8 mouse cellular contexts compared by ENCODE assay signal in genomic region chr11:109439829-109440340, GRCm38 (mm10). TPM values are rescaled to one million over a fixed set of nuclear protein-coding genes. Genes with fewer than 3 reads are reported as not detected.
DNase-seq lines count a peak whose midpoint lies in the region; ATAC-seq and TF ChIP-seq lines count a peak whose summit lies in the region.

No protein-coding gene starts in this region.

- H3K9me3 ChIP-seq in E14TG2a.4 (ENCODE audit: low read length): no peaks in the 10 kb centered on the region
- H3K9me3 ChIP-seq in forebrain, embryonic 14.5 days (replicated peaks; ENCODE audit: control insufficient read depth, low read length): no peaks in the 10 kb centered on the region
- H3K9me3 ChIP-seq in liver, embryonic 16.5 days (replicated peaks; ENCODE audit: control insufficient read depth, low read length): no peaks in the 10 kb centered on the region
- H3K9me3 ChIP-seq in neural tube, embryonic 11.5 days (ENCODE audit: control insufficient read depth, low read length): no peaks in the 10 kb centered on the region
- H3K9me3 ChIP-seq in stomach, embryonic 15.5 days: no peaks in the 10 kb centered on the region

- H3K9ac ChIP-seq in forebrain, embryonic 14.5 days (ENCODE audit: low read length): peak overlapping the region; percentile 65
- peak overlapping the region; percentile 69 for H3K9ac ChIP-seq in liver, embryonic 16.5 days (ENCODE audit: low read depth, low read length)
- peak overlapping the region; percentile 47 for H3K9ac ChIP-seq in neural tube, embryonic 11.5 days (ENCODE audit: low read length)
- H3K9ac ChIP-seq in stomach, embryonic 15.5 days: peak overlapping the region; percentile 33; the same call in 1 of the 2 replicates

- peak; percentile 54 for DNase-seq in cerebellum, adult 11 months
- DNase-seq in forebrain, embryonic 14.5 days (ENCODE audit: low spot score): peak; percentile 66
- DNase-seq in heart, postnatal 10 days: peak; percentile 88 to 89
- peak; percentile 80 to 87 for DNase-seq in kidney, postnatal 4 days
- peak; percentile 65 for DNase-seq in neural tube, embryonic 11.5 days (ENCODE audit: low spot score)

- peak overlapping the region; percentile 74 for H3K4me3 ChIP-seq in E14TG2a.4 (replicated peaks; ENCODE audit: low read length)
- peak overlapping the region; percentile 39 for H3K4me3 ChIP-seq in forebrain, embryonic 14.5 days (ENCODE audit: low read depth, low read length)
- H3K4me3 ChIP-seq in liver, embryonic 16.5 days (ENCODE audit: low read depth, low read length): peak overlapping the region; percentile 66
- H3K4me3 ChIP-seq in neural tube, embryonic 11.5 days (ENCODE audit: low read depth, low read length): peak overlapping the region; percentile 34
- peak overlapping the region; percentile 58 for H3K4me3 ChIP-seq in stomach, embryonic 15.5 days (replicated peaks)

- 2% methylated on average over 32 of the region's 32 CpGs for WGBS in forebrain, embryonic 14.5 days
- 3% methylated on average over 32 of the region's 32 CpGs for WGBS in liver, embryonic 16.5 days (ENCODE audit: insufficient replicate concordance)
- 1% methylated on average over 31 of the region's 32 CpGs for WGBS in neural tube, embryonic 11.5 days
- WGBS in stomach, embryonic 15.5 days: 2% methylated on average over 32 of the region's 32 CpGs

- peaks cover 28% of the 10 kb centered on the region for H3K36me3 ChIP-seq in E14TG2a.4 (ENCODE audit: insufficient read depth, low read length)
- peaks cover 36% of the 10 kb centered on the region for H3K36me3 ChIP-seq in forebrain, embryonic 14.5 days (ENCODE audit: control insufficient read depth, insufficient read depth, low read length)
- 0 out of 2 replicates have a peak, but pooled peaks cover 4% of the 10 kb centered on the region for H3K36me3 ChIP-seq in liver, embryonic 16.5 days (ENCODE audit: control insufficient read depth, insufficient read depth)
- H3K36me3 ChIP-seq in neural tube, embryonic 11.5 days (ENCODE audit: control insufficient read depth, insufficient read depth, low read length): no peaks in the 10 kb centered on the region; the same call in none of the 2 replicates
- peaks cover 10% of the 10 kb centered on the region for H3K36me3 ChIP-seq in stomach, embryonic 15.5 days

- intact Hi-C loops in heart, postnatal 10 days (cut with DNase I): loop anchor here (5.0 kb wide), 2 partner anchors 108 to 123 kb away; no protein-coding TSS in a partner anchor

- H3K27me3 ChIP-seq in E14TG2a.4 (ENCODE audit: insufficient read depth, low read length): peaks cover 18% of the 10 kb centered on the region
- no peaks in the 10 kb centered on the region for H3K27me3 ChIP-seq in forebrain, embryonic 14.5 days (replicated peaks; ENCODE audit: control insufficient read depth, insufficient read depth, low read length)
- H3K27me3 ChIP-seq in liver, embryonic 16.5 days (ENCODE audit: control insufficient read depth, insufficient read depth, low read depth, low read length): no peaks in the 10 kb centered on the region
- H3K27me3 ChIP-seq in neural tube, embryonic 11.5 days (ENCODE audit: control insufficient read depth, insufficient read depth, low read length): peaks cover 6% of the 10 kb centered on the region; the same call in 1 of the 2 replicates
- H3K27me3 ChIP-seq in stomach, embryonic 15.5 days (replicated peaks): no peaks in the 10 kb centered on the region

- peak overlapping the region; percentile 73 for H3K4me2 ChIP-seq in forebrain, embryonic 14.5 days (ENCODE audit: low read length)
- peak overlapping the region; percentile 86 for H3K4me2 ChIP-seq in liver, embryonic 16.5 days (ENCODE audit: low read depth, low read length)
- peak overlapping the region; percentile 58 for H3K4me2 ChIP-seq in neural tube, embryonic 11.5 days (ENCODE audit: low read depth)
- peak overlapping the region; percentile 86 for H3K4me2 ChIP-seq in stomach, embryonic 15.5 days

- no peak overlapping the region for H3K27ac ChIP-seq in forebrain, embryonic 14.5 days (ENCODE audit: low read depth, low read length)
- H3K27ac ChIP-seq in liver, embryonic 16.5 days (ENCODE audit: low read length): peak overlapping the region; percentile 10; the same call in 1 of the 2 replicates
- H3K27ac ChIP-seq in neural tube, embryonic 11.5 days (ENCODE audit: low read depth, low read length): no peak overlapping the region
- peak overlapping the region; percentile 42; the same call in 1 of the 2 replicates for H3K27ac ChIP-seq in stomach, embryonic 15.5 days

- peak; percentile 64 for ATAC-seq in forebrain, embryonic 14.5 days
- peak; percentile 80 for ATAC-seq in liver, embryonic 16.5 days (ENCODE audit: low read depth)
- no peak for ATAC-seq in neural tube, embryonic 11.5 days (ENCODE audit: insufficient read depth, low FRiP score, low TSS enrichment)
- ATAC-seq in stomach, embryonic 15.5 days (ENCODE audit: insufficient read depth, low FRiP score, low read depth): peak; percentile 78

- peaks cover 22% of the 10 kb centered on the region for H3K4me1 ChIP-seq in E14TG2a.4 (replicated peaks; ENCODE audit: low read depth, low read length)
- H3K4me1 ChIP-seq in forebrain, embryonic 14.5 days (ENCODE audit: control insufficient read depth, insufficient read depth, low read length): peaks cover 4% of the 10 kb centered on the region
- H3K4me1 ChIP-seq in liver, embryonic 16.5 days (ENCODE audit: control insufficient read depth, low read depth, low read length): peaks cover 23% of the 10 kb centered on the region
- H3K4me1 ChIP-seq in neural tube, embryonic 11.5 days (ENCODE audit: control insufficient read depth, insufficient read depth, low read length): no peaks in the 10 kb centered on the region
- no peaks in the 10 kb centered on the region for H3K4me1 ChIP-seq in stomach, embryonic 15.5 days

- TF ChIP-seq CTCF in E14TG2a.4 (conservative IDR thresholded peaks at IDR 0.05; ENCODE audit: low read length): no peak

RNA-seq across cellular contexts. Expression of gene Amz2, which starts 14.1 kb away (rescaled TPM):
- polyA plus RNA-seq in forebrain, embryonic 14.5 days (2014; fragmentation: Nextera tagmentation; extraction: Ambion mirVana): 78.0 and 79.6 TPM in 2 replicates
- 10 to 100 TPM; 42.9 to 46.8 TPM for total RNA-seq in heart, postnatal 10 days (2021)
- 10.1 and 11.4 TPM in 2 replicates for polyA plus RNA-seq in liver, embryonic 16.5 days (2015; fragmentation: Nextera tagmentation; extraction: Ambion mirVana)
- 45.2 and 46.6 TPM in 2 replicates for polyA plus RNA-seq in neural tube, embryonic 11.5 days (2014; fragmentation: Nextera tagmentation; extraction: Ambion mirVana)
- polyA plus RNA-seq in stomach, embryonic 15.5 days (2015; fragmentation: Nextera tagmentation; extraction: Ambion mirVana): 35.7 and 40.4 TPM in 2 replicates

RNA-seq across cellular contexts. Expression of gene 9930022D16Rik, which starts 26.2 kb away (rescaled TPM):
- polyA plus RNA-seq in forebrain, embryonic 14.5 days (2014; fragmentation: Nextera tagmentation; extraction: Ambion mirVana): not detected in 2 replicates
- not detected for total RNA-seq in heart, postnatal 10 days (2021)
- polyA plus RNA-seq in liver, embryonic 16.5 days (2015; fragmentation: Nextera tagmentation; extraction: Ambion mirVana): not detected in 2 replicates
- polyA plus RNA-seq in neural tube, embryonic 11.5 days (2014; fragmentation: Nextera tagmentation; extraction: Ambion mirVana): not detected in 2 replicates
- not detected in 2 replicates for polyA plus RNA-seq in stomach, embryonic 15.5 days (2015; fragmentation: Nextera tagmentation; extraction: Ambion mirVana)

RNA-seq across cellular contexts. Expression of gene Arsg, which starts 33.3 kb away (rescaled TPM):
- 5.1 and 6.2 TPM in 2 replicates for polyA plus RNA-seq in forebrain, embryonic 14.5 days (2014; fragmentation: Nextera tagmentation; extraction: Ambion mirVana)
- total RNA-seq in heart, postnatal 10 days (2021): 1 to 10 TPM; 4.3 to 4.4 TPM
- polyA plus RNA-seq in liver, embryonic 16.5 days (2015; fragmentation: Nextera tagmentation; extraction: Ambion mirVana): 3.2 and 3.8 TPM in 2 replicates
- 1.9 and 2.3 TPM in 2 replicates for polyA plus RNA-seq in neural tube, embryonic 11.5 days (2014; fragmentation: Nextera tagmentation; extraction: Ambion mirVana)
- polyA plus RNA-seq in stomach, embryonic 15.5 days (2015; fragmentation: Nextera tagmentation; extraction: Ambion mirVana): 3.6 and 3.8 TPM in 2 replicates

RNA-seq across cellular contexts. Expression of gene Slc16a6, which starts 33.5 kb away (rescaled TPM):
- polyA plus RNA-seq in forebrain, embryonic 14.5 days (2014; fragmentation: Nextera tagmentation; extraction: Ambion mirVana): 2.8 and 4.4 TPM in 2 replicates
- total RNA-seq in heart, postnatal 10 days (2021): 10 to 100 TPM; 13.9 to 14.6 TPM
- polyA plus RNA-seq in liver, embryonic 16.5 days (2015; fragmentation: Nextera tagmentation; extraction: Ambion mirVana): 32.0 and 33.4 TPM in 2 replicates
- polyA plus RNA-seq in neural tube, embryonic 11.5 days (2014; fragmentation: Nextera tagmentation; extraction: Ambion mirVana): 3.2 and 3.3 TPM in 2 replicates
- 10.3 and 12.9 TPM in 2 replicates for polyA plus RNA-seq in stomach, embryonic 15.5 days (2015; fragmentation: Nextera tagmentation; extraction: Ambion mirVana)

Comparison
In these comparisons a context has a peak if more than half of its experiments do, and no peak if none do; other contexts are left out.
1. H3K27ac ChIP-seq: peak in liver, embryonic 16.5 days (single experiment) and stomach, embryonic 15.5 days (single experiment); none in forebrain, embryonic 14.5 days (single experiment) and neural tube, embryonic 11.5 days (single experiment).
2. Peak in every context shown above with its lines, with median percentiles within 50 percentile points of each other: H3K4me3 ChIP-seq, DNase-seq, H3K4me2 ChIP-seq and H3K9ac ChIP-seq.